Mouse (Mus musculus): ENCODE data around the gene Retreg1. TPM values are rescaled to one million over a fixed set of nuclear protein-coding genes. Genes with fewer than 3 reads are reported as not detected.

Retreg1 gene
- polyA plus RNA-seq (2016; fragmentation: Nextera tagmentation; extraction: Ambion mirVana) = 1.2 and 1.9 TPM in 2 replicates

GRCm38 (mm10) chr15:25843086-25843991 lies at the start of gene Retreg1:
Gene Retreg1 (plus strand): TSS chr15:25843180.
- H3K4me1 ChIP-seq = peaks cover 15% of the 10 kb centered on the region
- H3K27ac ChIP-seq = peak within 1 kb of the TSS; percentile 82

GRCm38 (mm10) chr15:25794123-25794522 lies 48.9 kb upstream of the Retreg1 start:
- Histone ChIP-seq H3K27ac (no peak overlapping the region), H3K4me3 (no peak overlapping the region), H3K9me3 (replicated peaks) (no peaks in the 10 kb centered on the region), H3K27me3 (ENCODE audit: low read depth, poor library complexity, severe bottlenecking) (no peaks in the 10 kb centered on the region), H3K36me3 (peaks cover 95% of the 10 kb centered on the region), H3K4me1 (no peaks in the 10 kb centered on the region)
- WGBS = 73% methylated on average over 8 of the region's 8 CpGs
- no peak for DNase-seq (ENCODE audit: low spot score)

More at GRCm38 (mm10) chr15:25843086-25843991, at the start of gene Retreg1:
- no peaks in the 10 kb centered on the region for H3K36me3 ChIP-seq
- peaks cover 47% of the 10 kb centered on the region for H3K27me3 ChIP-seq (ENCODE audit: low read depth, poor library complexity, severe bottlenecking)
- peak within 1 kb of the TSS; percentile 85 for H3K4me3 ChIP-seq
- DNase-seq (ENCODE audit: low spot score) = peak; percentile 72
- under 1% methylated on average over 69 of the region's 72 CpGs for WGBS
- H3K9me3 ChIP-seq (replicated peaks) = no peaks in the 10 kb centered on the region

DNA sequence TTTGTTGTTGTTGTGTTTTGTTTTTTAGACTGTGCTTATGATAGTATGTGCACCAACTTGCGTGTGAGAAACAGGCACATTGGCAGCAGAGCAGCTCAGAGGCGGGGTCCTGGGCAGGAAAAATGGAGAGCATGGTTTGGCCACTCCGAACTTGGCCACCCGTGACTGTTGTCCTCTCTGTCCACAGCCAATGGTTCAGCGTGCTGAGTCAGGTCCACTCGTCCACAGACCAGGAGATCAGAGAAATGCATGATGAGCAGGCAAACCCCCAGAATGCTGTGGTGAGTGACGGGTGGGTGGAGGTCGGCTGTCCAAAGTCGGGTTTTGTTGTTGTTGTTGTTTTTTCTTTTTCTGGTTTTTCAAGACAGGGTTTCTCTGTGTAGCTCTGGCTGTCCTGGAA lies 47.5 kb upstream of the Retreg1 start:
- no peaks in the 10 kb centered on the region for H3K9me3 ChIP-seq (replicated peaks)
- no peaks in the 10 kb centered on the region for H3K27me3 ChIP-seq (ENCODE audit: low read depth, poor library complexity, severe bottlenecking)
- H3K27ac ChIP-seq = no peak overlapping the region
- H3K4me3 ChIP-seq = no peak overlapping the region
- 93% methylated on average over 9 of the region's 9 CpGs for whole genome bisulfite sequencing
- H3K4me1 ChIP-seq = no peaks in the 10 kb centered on the region
- peaks cover 95% of the 10 kb centered on the region for H3K36me3 ChIP-seq
- DNase-seq (ENCODE audit: low spot score) = no peak

- Histone ChIP-seq H3K4me3 (no peak overlapping the region), H3K27ac (no peak overlapping the region), H3K4me1 (no peaks in the 10 kb centered on the region), H3K27me3 (ENCODE audit: low read depth, poor library complexity, severe bottlenecking) (no peaks in the 10 kb centered on the region), H3K9me3 (replicated peaks) (no peaks in the 10 kb centered on the region), H3K36me3 (peaks cover 97% of the 10 kb centered on the region)
- DNase-seq (ENCODE audit: low spot score) = no peak
- 61% methylated on average over 3 of the region's 3 CpGs for whole genome bisulfite sequencing
These were observed 46.6 kb upstream of the Retreg1 start for GRCm38 (mm10) chr15:25796353-25796752.

DNA sequence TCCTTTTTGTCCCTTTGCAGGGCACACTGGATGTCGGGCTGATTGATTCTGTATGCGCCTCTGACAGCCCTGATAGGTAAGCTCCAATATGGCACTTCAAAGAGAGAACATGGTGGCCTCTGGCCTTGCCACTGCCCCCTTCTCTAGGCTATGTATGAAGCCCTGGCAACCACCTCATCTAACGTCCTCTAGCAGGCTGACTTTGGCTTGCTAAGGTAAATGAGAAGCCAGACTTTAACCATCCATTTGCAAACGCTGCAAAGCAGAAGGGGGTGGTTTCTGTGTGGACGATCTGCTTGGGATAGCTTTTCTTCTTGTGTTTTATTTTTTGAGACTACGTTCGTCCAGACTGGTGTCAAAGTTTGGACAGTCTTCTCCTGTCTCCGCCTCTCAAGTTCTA lies 45.8 kb upstream of the Retreg1 start:
- no peaks in the 10 kb centered on the region for H3K4me1 ChIP-seq
- 89% methylated on average over 8 of the region's 8 CpGs for whole genome bisulfite sequencing
- H3K27ac ChIP-seq = no peak overlapping the region
- H3K36me3 ChIP-seq = peaks cover 98% of the 10 kb centered on the region
- no peaks in the 10 kb centered on the region for H3K9me3 ChIP-seq (replicated peaks)
- H3K27me3 ChIP-seq (ENCODE audit: low read depth, poor library complexity, severe bottlenecking) = no peaks in the 10 kb centered on the region
- DNase-seq (ENCODE audit: low spot score) = no peak
- H3K4me3 ChIP-seq = no peak overlapping the region

- Histone ChIP-seq H3K27ac (no peak overlapping the region), H3K4me3 (no peak overlapping the region), H3K4me1 (no peaks in the 10 kb centered on the region; the same call in 1 of the 2 replicates), H3K27me3 (ENCODE audit: low read depth, poor library complexity, severe bottlenecking) (no peaks in the 10 kb centered on the region), H3K9me3 (replicated peaks) (no peaks in the 10 kb centered on the region), H3K36me3 (peaks cover 99% of the 10 kb centered on the region)
- 71% methylated on average over 1 of the region's 1 CpGs for WGBS
- DNase-seq (ENCODE audit: low spot score) = no peak
These were observed 45.1 kb upstream of the Retreg1 start for GRCm38 (mm10) chr15:25797888-25798287.

DNA sequence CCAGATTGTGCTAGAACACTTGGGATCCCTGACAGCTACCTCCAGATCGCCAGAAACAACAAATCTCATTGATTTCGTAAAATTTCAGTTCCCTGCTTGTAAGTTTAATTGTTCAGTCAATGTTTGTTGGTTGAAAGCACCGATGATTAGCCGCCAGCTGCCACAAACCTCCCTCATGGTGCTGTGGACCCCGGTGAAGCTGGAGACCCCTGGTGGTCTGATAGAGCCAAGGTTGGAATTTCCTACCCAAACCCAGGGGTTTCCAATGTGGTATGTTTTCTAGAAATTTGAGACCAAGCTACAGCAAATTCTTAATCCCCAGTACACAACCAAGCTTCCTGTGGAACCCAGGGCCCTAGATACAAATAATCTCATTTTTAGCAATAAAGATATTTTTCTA lies 41.3 kb upstream of the Retreg1 start:
- WGBS = 88% methylated on average over 5 of the region's 5 CpGs
- H3K27ac ChIP-seq = no peak overlapping the region
- no peak for DNase-seq (ENCODE audit: low spot score)
- no peaks in the 10 kb centered on the region; the same call in 1 of the 2 replicates for H3K4me1 ChIP-seq
- peaks cover 100% of the 10 kb centered on the region for H3K36me3 ChIP-seq
- H3K27me3 ChIP-seq (ENCODE audit: low read depth, poor library complexity, severe bottlenecking) = no peaks in the 10 kb centered on the region
- H3K9me3 ChIP-seq (replicated peaks) = no peaks in the 10 kb centered on the region
- no peak overlapping the region for H3K4me3 ChIP-seq

DNA sequence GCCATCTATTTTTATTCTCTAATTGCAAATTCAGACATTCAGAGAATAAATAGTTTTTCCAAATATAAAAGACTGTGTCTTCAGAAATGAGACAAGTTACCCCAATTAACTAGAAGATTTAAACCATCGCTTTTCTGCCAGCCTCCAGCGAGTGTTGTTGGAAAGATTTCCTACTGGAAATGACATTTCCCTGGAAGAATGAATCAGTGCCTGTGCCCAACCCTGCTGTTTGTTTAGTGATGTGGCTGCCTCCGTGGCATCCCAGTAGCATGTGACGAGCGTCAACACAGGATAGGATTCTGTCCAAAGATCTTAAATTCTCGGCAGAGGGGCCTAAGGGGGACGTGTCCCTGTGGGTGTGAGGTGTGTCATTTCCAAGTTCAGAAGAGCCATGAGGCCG lies 40.8 kb upstream of the Retreg1 start:
- H3K27me3 ChIP-seq (ENCODE audit: low read depth, poor library complexity, severe bottlenecking) = no peaks in the 10 kb centered on the region
- DNase-seq (ENCODE audit: low spot score) = no peak
- H3K4me1 ChIP-seq = no peaks in the 10 kb centered on the region; the same call in 1 of the 2 replicates
- no peak overlapping the region for H3K4me3 ChIP-seq
- no peaks in the 10 kb centered on the region for H3K9me3 ChIP-seq (replicated peaks)
- 96% methylated on average over 8 of the region's 8 CpGs for WGBS
- H3K36me3 ChIP-seq = peaks cover 100% of the 10 kb centered on the region
- H3K27ac ChIP-seq = no peak overlapping the region

DNA sequence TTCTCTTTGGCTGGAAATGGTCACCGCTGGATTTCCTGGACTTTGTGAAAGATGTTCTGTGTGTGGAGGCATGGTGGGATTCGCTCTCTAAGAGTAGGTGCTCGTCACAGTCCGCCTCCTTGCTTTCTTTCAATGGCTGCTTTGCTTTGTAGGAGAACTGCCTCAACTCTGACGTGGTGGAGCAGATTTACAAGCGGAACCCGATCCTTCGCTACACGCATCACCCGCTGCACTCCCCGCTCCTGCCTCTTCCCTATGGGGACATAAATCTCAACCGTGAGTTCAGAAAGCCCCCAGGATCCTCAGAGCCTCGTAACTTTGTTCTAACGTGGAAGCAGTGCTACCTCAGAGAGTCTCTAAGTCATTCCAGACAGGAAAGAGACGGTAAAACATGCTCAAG lies 39.9 kb upstream of the Retreg1 start:
- DNase-seq (ENCODE audit: low spot score) = no peak
- Histone ChIP-seq H3K9me3 (replicated peaks) (no peaks in the 10 kb centered on the region), H3K27ac (no peak overlapping the region), H3K27me3 (ENCODE audit: low read depth, poor library complexity, severe bottlenecking) (no peaks in the 10 kb centered on the region), H3K36me3 (peaks cover 100% of the 10 kb centered on the region), H3K4me1 (no peaks in the 10 kb centered on the region; the same call in 1 of the 2 replicates), H3K4me3 (no peak overlapping the region)
- 70% methylated on average over 15 of the region's 15 CpGs for WGBS

DNA sequence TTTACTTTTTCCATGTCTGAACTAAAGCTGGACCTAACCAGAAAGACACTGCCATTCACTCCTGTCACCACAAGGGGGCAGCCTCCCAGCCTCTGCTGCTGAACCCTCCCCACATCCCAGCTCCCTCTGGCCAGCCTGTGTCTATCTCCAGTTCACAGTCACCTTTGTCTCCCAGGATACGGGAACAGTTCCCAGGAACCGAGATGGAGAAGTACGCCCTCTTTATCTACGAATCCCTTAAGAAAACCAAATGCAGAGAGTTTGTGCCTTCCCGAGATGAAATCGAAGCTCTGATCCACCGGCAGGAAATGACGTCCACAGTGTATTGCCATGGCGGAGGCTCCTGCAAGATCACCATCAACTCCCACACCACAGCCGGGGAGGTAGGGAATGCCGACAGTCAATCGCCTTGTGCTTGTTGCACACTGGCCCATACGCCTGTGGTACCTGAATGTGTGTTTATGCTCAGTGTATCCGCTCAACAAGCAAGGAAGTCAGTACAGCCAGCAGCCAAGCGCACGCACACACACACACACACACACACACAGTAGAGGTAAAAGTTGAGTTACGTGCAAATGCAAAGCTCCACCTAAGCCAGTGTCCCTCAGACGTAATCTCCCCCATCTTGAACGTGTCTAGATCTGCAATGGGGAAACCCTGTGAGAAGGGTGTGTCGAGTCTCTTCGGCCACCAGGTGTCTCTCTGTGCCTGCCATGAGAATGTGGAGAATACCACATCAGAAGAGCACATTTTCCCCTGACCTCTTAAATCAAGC lies 37.5 kb upstream of the Retreg1 start:
- Histone ChIP-seq H3K27ac (no peak overlapping the region), H3K36me3 (peaks cover 100% of the 10 kb centered on the region), H3K4me3 (no peak overlapping the region), H3K27me3 (ENCODE audit: low read depth, poor library complexity, severe bottlenecking) (no peaks in the 10 kb centered on the region), H3K9me3 (replicated peaks) (no peaks in the 10 kb centered on the region), H3K4me1 (no peaks in the 10 kb centered on the region; the same call in 1 of the 2 replicates)
- WGBS = 86% methylated on average over 21 of the region's 21 CpGs
- peak; percentile 80 for DNase-seq (ENCODE audit: low spot score)

- Histone ChIP-seq H3K27ac (no peak overlapping the region), H3K27me3 (ENCODE audit: low read depth, poor library complexity, severe bottlenecking) (no peaks in the 10 kb centered on the region), H3K9me3 (replicated peaks) (no peaks in the 10 kb centered on the region), H3K4me3 (no peak overlapping the region), H3K4me1 (no peaks in the 10 kb centered on the region; the same call in 1 of the 2 replicates), H3K36me3 (peaks cover 100% of the 10 kb centered on the region)
- no peak for DNase-seq (ENCODE audit: low spot score)
- WGBS = 92% methylated on average over 17 of the region's 17 CpGs
These were observed 36.6 kb upstream of the Retreg1 start for GRCm38 (mm10) chr15:25806363-25806762.

GRCm38 (mm10) chr15:25806878-25807277 lies 36.1 kb upstream of the Retreg1 start:
- no peak overlapping the region for H3K27ac ChIP-seq
- H3K36me3 ChIP-seq = peaks cover 100% of the 10 kb centered on the region
- no peak for DNase-seq (ENCODE audit: low spot score)
- 95% methylated on average over 9 of the region's 9 CpGs for WGBS
- H3K4me1 ChIP-seq = no peaks in the 10 kb centered on the region; the same call in 1 of the 2 replicates
- no peak overlapping the region for H3K4me3 ChIP-seq
- H3K9me3 ChIP-seq (replicated peaks) = no peaks in the 10 kb centered on the region
- no peaks in the 10 kb centered on the region for H3K27me3 ChIP-seq (ENCODE audit: low read depth, poor library complexity, severe bottlenecking)

Data from limb, embryonic 10.5 days (tissue).